Mouse (Mus musculus): ENCODE measurements around the gene Dcpp1.
"Not testable (repeated sequence)": the region's sequence is repeated elsewhere in the genome, so short reads cannot be mapped to it uniquely, and the experiment has no call there.

The Dcpp1 gene

DNA sequence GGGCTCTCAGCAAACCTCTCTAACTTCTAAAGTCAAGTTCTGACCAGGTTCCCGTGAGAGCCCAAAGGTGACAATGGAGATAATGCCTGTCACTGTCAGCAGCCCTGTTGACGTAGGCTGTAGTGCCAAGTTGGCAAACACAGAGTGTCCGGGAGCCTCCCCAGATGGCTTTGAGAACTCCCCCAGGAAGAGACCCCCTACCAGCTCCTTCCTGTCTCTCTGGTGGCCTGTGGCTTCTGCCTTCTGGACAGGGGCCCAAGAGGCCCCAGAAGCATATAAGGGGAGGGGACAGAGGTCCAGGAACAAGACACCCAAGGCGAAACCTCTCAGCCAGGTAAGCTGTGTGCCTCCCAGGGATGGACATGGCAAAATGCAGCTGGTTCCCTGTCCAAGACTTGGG is at the start of gene Dcpp1, which contains the start of gene Dcpp2:
Dcpp1 (plus strand) TSS at position 301 of the 400 bp plus-strand sequence.
Dcpp2 (plus strand) TSS at position 305 of the 400 bp plus-strand sequence.
- not testable (repeated sequence) for DNase-seq

DNA sequence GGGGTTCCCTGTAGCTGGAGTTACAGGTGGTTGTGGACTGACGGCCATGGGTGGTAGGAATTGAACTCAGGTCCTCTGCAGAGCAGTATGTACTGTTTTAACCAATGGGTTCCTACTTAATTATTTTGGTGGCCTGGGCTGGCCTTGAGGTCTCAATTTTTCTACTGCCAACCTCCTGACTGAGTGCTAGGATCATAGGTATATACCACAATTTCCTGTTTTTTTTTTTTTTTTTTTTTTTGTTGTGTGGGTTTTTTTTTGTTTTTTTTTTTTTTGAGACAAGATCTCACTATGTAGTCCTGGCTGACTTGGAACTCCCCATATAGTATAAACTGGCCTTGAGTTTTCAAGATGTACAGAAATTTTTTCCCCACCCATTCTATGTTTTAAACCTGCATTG is 49.5 kb upstream of the Dcpp1 start:
- no peak for DNase-seq

DNA sequence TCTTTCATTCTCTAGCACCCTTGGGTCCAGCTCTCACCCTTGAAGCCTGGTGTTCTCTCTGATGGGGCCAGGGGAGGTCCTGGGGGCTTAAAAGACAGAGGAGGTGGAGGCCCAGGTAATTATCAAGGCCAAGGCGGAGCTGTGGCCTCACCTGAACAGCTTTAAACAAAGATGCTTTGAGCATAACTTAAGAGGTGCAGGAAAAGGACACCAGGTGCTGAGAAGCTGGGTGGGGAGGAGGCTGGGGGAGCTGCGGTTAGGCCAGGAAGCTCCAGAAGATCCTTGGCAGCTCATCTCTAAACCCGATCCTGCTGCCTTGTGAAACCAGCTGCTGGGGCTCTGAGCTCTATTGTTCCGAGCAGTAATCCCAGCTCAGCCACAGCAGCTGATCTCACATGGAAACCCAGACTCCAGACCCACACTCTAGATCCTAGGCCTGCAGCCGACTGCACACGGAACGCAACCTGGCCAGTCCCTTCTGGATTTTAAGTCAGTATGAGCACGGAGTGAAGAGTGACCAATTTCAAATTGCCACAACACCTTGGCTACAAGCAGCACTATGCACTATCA is 44.6 kb upstream of the Dcpp1 start, which contains the start of gene Prss33:
Prss33 (minus strand) TSS at position 51 of the 570 bp plus-strand sequence.
- no peak for DNase-seq

DNA sequence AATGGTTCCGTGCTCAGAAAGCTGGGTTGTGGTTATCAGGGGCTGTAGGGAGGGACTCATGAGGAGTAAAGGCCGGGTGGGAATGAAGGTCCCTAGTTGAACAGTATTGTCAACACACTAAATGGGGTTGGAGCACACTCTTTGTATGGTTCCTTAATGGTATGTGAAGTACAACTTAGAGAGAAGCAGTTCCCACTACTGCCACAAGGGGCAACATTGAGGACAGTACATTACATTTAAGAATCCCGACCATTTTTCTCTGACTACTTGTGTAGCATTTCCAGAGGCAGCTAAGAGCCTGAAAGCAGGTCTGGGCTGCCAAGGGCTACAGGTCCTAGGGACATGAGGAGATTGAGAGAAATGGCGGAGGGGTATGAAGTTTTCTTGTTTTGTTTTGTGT is 39.5 kb upstream of the Dcpp1 start:
- peak; percentile 33 for DNase-seq

DNA sequence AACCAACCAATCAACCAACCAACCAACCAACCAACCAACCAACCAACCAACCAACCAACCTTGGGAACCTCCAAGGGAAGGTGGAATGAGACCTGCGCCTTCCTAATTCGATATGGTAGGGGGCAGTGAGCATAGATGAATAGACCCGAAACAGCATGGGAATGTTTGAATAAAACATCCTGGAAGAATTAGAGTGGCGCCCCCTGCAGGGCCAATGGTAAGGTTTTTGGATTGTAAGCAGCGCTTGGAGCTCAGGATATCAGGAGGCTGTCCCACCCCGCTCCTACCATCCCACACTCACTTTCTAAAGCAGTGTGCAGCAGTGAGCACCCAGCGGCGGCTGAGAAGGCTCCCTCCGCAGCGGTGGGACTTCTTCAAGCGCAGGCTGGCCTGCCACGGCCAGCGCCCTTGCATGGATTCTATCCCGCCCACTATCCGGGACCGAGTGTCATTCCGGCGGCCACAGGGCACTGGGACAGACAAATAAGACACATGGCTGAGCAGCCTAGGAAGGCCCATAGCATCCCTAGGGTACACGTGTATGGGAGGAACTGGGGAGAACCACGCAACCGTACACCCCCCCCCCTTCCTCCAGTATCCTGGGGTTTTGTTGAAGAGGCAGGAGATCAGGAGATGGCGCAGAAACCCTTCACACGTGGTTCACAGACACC is 37.4 kb upstream of the Dcpp1 start:
- no peak for DNase-seq

DNA sequence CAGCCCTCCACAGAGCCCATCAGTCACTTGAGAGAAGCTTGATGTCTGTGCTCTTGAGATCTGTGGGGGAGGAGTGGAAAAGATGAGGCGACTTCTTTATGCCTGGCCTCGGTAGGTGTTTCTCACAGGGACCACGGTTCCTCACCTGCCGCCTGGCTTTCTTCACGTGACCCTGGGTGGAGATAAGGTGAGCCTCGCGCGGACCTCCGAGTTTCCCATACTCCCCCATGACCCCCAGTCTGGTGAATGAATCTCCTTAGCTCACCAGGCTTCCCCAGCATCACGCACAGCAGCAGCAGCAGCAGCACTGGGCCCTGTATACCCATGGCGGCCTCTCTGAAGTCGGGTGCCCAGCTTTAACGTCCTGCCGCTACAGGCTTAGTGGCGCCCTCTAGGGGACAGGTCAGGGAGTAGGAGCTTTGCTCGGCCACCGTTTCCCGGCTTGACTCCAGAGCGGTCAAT is 36.8 kb upstream of the Dcpp1 start, which contains the start of the genes Prss32 and Prss41:
Prss32 (plus strand) TSS at position 44 of the 462 bp plus-strand sequence.
Prss41 (minus strand) TSS at position 361 of the 462 bp plus-strand sequence.
- DNase-seq, result no peak

DNA sequence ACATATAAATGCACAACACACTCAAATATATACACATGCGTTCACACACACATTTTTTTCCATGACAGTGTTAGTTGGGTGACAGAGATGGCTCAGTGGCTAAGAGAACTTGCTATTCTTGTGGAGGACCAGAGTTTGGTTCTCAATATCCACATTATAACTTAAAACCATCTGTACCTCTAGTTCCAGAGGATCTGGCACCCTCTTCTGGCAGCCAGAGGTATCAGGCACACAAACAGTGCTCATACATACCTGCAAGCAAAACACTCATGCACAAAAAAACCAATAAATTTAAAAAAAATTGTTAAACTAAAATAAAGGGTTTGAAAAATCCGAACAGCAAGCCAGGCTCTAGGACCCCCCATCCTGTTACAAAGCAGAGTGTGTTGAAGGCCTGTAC is 30.6 kb upstream of the Dcpp1 start:
- DNase-seq, result no peak

DNA sequence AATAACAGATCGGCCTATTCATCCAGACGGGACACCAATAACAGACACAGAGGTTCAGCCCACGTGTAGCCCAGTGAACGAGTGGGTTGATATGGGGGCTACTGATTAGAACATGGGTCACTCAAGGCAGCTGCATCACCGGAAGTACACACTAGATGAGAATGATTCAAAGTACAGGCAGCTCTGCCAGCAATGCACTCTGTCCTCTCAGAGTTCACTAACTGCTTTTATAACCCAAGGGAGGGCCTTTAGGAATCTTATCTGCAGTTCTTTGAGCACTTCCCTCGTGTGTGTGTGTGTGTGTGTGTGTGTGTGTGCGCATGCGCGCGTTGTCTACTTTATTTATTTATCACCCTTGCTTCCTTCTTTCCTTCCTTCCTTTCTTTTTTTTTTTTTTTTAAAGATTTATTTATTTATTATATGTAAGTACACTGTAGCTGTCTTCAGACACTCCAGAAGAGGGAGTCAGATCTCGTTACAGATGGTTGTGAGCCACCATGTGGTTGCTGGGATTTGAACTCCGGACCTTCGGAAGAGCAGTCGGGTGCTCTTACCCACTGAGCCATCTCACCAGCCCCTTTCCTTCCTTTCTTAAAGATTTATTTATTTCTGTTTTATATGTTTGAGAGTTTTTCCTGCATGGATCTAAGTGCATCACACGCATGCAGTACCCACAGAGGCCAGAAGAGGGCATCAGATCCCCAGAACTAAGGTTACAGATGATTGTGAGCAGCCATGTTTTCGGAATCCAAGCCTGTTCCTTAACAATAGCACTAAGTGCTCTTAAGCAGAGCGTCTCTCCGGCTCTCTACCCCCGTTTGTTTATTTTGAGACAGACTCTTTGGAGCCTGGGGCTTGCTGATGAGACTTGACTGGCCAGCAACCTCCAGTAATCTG is 29.6 kb upstream of the Dcpp1 start:
- no peak for DNase-seq

DNA sequence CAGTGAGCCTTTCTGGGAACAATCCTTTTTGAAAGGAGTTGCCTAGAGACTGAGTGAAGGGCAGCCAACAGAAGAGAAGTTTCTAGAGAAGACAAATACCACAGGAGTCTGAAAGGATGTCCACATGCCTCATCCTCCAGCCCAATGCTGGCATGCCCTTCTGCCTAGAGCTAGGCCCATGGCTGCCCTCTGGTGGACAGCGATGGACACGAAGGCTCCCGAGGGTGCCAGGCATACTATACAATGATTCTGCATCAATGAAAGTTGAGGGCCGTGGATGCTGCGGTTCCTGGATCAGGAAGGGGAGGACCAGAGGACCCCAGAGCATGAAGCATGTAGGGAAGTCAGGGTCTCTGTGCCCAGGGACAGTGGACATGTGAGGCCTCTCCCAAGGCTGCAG is 27.4 kb upstream of the Dcpp1 start:
- DNase-seq, result no peak

DNA sequence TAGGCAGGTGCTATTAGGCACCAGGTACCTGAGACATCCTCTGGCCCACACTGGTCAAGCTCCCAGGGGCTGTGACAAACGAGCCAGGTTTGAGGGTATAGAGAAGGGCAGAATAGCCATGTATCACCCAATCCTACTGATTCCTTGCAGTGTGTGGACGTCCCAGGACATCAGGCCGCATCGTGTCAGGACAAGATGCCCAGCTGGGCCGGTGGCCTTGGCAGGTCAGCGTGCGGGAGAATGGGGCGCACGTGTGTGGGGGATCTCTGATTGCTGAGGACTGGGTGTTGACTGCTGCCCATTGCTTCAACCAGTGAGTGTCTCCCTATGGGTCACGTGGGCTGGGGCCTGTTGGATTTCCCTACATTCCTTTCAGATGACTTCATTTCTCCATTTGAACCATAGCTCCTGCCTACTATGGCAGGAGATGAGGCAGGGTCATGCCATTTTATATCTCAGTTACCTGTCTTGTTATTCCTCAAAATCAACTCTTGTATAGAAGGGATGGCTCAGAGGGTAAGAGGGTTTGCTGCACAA is 26.4 kb upstream of the Dcpp1 start:
- DNase-seq, result no peak

DNA sequence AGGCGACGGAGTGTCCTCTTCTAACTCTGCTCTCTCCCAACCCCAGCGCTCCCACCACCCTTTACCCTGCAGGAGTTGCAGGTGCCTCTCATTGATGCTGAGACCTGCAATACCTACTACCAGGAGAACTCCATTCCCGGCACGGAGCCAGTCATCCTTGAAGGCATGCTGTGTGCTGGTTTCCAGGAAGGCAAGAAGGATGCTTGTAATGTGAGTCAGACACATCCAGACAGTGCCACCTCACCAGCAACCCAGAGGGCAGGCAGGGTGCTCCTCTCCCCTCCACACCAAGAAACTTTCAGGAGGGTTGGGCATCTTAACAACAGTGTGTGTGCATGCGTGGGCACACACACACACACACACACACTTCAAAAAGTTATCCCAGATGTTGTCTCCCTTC is 23.5 kb upstream of the Dcpp1 start:
- DNase-seq, result no peak

DNA sequence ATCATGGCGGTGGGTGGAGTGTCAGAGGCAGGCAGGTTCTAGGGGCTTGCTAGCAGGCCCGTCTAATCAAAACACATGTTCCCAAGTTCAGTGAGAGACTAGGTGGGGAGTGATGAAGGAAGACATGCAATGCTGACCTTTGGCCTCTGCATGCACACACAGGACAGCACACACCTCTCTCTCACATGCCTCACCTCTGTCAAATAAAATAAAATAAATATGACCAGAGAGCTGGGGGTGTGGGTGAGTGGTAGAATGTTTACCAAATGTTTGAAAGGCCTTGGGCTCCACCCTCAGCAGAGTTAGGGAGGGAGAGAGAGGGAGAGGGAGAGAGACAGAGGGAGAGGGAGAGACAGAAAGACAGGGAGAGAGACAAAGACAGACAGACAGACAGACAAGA is 22.8 kb upstream of the Dcpp1 start:
- no peak for DNase-seq

DNA sequence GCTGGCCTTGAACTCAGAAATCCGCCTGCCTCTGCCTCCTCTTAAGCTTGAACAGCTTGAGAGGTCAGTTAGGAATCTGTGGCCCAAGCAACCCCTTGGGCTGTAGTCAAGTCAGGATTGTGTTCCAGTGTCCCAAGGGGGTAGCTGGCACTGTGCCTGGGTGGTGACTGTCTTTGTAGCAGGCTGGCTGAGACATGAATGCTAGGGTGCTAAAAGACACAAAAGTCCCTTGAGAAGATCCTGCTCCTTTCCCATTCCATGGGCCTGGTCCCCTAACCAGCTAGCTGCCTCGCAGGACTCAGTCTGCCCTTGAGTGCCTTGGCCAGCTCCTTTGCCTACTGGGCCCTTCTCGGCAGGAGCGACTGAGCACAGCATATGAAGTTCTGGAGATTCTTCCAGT is 17.8 kb upstream of the Dcpp1 start:
- DNase-seq, result no peak

DNA sequence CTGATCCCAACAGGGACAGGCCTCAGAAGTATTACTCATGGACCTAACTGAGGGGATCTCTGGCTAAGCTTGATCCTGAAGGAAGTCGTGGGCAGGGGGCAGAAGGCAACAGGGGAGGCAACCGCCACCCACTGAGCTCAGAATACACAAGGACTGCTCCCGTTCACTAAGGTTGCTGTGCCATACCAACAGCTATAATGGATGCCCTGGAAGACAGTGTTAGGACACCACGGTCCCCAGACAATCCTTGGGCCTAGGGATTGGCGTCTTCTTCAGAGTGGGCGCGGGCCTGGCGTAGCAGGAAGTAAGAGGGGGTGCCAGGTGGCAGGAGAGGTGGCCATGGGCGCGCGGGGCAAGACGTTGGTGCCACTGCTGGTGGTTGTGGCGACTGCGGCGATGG is 12.9 kb upstream of the Dcpp1 start, which contains the start of gene Prss21:
Prss21 (plus strand) TSS at position 301 of the 400 bp plus-strand sequence.
- no peak for DNase-seq

DNA sequence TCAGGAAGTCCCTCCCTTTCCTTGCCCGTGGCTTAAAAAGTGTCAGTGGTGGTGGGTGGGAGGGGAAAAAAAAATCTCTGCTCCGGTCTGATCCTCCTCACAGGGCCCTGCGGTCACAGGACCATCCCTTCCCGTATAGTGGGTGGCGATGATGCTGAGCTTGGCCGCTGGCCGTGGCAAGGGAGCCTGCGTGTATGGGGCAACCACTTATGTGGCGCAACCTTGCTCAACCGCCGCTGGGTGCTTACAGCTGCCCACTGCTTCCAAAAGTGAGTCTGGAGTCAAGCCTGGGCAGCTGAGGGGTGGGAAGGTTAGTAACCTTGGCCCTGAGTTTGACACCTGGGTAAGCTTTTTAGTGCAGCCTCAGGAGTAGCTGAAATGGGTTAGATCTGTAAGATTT is 12.2 kb upstream of the Dcpp1 start:
- DNase-seq, result no peak

DNA sequence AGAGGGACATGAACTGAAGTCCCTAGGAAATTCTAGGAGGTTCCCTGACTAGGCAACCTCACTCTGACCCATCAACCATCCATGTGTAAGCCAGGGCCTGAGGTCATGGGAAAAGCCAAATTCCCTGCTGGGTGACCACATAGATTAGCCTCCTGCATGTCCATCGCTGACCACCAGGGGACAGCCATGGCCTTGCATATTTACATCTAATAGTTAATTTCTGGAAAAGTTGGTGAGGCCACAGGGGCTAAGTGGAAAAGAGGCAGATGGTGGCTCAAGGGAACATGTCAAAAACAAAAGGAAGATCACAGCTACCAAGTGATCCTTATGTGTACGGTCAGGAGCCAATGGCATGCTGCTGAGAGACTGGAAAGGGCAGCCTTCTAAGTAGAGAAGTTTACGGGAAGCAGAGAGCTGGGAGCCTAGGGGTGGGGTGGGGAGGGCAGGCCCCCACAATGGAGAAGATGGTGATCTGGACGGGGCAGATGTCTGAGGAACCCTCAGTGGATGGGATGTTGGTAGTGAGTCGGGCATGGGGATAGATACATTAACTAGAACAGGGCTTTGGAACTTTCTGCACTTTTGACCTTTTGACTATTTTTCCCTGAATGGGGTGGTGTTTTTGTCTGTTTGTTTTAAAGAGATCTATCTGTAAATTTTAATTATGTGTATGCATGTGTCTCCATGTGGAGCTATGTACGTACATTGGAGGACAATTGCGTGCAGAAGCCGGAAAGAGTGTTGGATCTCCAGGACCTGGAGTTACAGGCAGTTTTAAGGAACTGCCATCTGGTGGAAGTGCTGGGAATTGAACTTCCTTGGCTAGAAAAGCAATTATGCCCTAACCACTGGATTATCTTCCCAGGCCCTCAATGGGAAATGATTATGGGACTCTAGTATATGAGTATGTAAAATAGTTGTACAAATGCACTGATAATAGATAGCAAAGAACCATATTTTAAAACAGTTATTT is 6.5 kb upstream of the Dcpp1 start:
- DNase-seq, result no peak

DNA sequence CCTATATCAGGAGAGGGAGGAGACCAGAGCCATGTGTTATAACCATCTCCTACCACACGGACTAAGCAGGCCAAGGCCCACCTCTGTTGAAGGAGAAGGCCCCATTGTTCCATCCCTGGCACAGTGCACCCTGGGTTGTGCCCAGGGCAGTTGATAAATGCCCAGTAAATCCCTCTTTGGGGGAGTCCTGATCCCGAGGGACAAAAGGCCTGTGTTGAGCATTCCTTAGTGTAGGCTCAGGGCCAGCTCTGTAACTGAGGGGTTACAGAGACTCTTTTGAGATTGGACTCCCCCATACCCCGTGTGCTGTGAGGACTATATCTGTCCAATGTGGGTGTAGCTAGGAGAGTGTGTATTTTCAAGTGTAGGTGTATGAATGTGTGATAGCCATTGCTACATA is 3.9 kb upstream of the Dcpp1 start:
- no peak for DNase-seq

DNA sequence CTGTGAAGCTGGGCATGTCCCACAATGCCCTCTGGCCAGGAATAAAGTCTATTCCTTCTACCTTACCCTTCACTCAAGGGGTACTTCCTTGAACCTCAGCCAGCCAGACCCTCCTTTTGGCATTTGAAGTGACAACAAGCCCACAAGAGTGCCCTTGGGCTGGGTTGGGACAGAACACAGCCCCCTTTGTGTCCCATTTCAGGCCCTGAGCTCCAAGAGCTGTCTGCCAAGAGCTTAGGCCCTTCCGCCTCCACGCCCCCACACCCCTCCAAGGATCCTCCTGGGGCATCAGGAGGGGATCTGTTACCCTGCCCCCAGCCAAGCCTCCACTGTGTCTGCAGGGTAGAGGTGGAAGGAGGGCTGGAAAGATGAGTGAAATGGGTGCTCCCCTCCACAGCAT is 3.5 kb upstream of the Dcpp1 start:
- DNase-seq, result no peak

DNA sequence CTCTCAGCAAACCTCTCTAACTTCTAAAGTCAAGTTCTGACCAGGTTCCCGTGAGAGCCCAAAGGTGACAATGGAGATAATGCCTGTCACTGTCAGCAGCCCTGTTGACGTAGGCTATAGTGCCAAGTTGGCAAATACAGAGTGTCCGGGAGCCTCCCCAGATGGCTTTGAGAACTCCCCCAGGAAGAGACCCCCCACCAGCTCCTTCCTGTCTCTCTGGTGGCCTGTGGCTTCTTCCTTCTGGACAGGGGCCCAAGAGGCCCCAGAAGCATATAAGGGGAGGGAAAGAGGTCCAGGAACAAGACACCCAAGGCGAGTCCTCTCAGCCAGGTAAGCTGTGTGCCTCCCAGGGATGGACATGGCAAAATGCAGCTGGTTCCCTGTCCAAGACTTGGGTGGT is 36.5 kb downstream of the Dcpp1 start, which contains the start of gene Dcpp3:
Dcpp3 (plus strand) TSS at position 301 of the 400 bp plus-strand sequence.
- not testable (repeated sequence) for DNase-seq

DNA sequence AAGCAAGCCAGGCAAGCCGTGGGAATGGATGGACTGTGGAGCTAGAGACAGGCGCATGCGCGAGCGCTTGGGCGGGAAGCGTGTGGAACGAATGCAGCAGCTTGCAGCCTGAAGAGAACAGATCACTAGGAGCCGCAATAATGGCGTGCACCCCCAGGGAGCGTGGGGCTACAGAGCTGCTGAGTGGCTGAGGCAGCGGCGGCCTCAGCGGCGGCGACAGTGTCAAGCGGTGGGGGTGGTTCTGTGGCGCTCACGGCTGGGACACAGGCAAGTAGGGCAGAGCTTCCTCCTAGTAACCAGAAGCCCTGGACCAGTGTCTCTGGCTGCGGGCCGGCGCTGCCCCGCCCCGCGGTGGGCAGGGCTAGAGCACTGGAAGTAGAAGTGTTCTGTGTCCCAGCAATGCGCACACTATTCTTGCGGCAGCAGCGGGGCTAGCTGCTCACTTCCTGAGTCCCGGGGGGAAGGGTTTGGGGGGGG is 43.9 kb downstream of the Dcpp1 start:
- peak; percentile 88 for DNase-seq

DNA sequence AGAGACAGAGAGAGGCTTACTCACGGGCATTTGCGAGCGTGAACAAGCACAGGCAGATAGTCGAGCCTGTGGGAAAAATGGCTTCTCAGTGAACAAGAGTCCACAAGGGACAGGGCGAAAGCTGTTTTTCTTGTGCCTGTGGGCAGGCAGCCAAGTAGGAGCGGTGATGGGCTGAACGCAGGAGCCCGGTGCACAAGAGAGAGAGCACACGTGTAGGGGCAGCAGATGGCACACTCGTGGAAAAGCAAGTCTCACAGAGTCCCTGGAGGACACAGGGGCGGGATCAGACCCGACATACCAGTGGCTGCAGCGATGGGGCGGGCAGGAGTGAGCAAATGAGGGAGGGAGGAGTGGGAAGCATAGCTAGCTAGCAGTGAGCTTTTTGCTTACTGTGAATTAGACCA is 44.4 kb downstream of the Dcpp1 start:
- DNase-seq, result peak; percentile 54

DNA sequence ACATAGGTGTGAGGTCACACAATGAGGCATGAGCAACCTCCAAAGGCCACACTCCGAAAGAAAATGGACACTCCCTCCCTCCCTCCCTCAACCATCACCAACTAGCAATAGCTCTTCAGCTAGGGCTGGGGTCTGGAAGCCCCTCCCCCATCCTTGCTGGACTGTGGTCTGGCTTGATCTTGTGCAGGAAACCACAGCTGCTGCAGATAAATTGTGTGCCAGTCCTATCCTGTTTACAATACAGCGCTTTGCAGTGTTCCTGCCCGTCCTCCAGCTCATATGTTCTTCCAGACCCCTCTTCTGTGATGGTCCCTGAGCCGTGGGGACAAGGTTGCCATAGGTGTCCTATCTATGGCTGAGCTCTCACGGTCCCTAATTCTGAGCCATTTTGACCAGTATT is 50.5 kb downstream of the Dcpp1 start:
- no peak for DNase-seq

All from right cerebral cortex, postnatal 25 days (tissue).